Mouse (Mus musculus): ENCODE measurements around the gene Rhag. TPM values are rescaled to one million over a fixed set of nuclear protein-coding genes. Genes with fewer than 3 reads are reported as not detected.

Gene Rhag
- total RNA-seq (2023; ENCODE audit: inconsistent age) = not detected in 4 replicates

GRCm38 (mm10) chr17:40810934-40811333 lies at the start of gene Rhag:
Gene Rhag, plus strand, starts transcription at chr17:40811126.

GRCm38 (mm10) chr17:40806953-40807572 lies 3.9 kb upstream of the Rhag start, which contains the start of gene Crisp2:
Gene Crisp2, minus strand, starts transcription at chr17:40807003.

GRCm38 (mm10) chr17:40879924-40880691 lies 69.2 kb downstream of the Rhag start, which contains the start of gene 9130008F23Rik:
Gene 9130008F23Rik, minus strand, starts transcription at chr17:40880559.

Other genes starting within 250 kb of the Rhag start
- gene Esp6, start 249.6 kb upstream of the Rhag start, total RNA-seq (2023; ENCODE audit: inconsistent age) = not detected in 4 replicates
- not detected in 4 replicates for gene Esp4, start 212.5 kb upstream of the Rhag start, total RNA-seq (2023; ENCODE audit: inconsistent age)
- not detected in 4 replicates for gene Esp3, start 179.1 kb upstream of the Rhag start, total RNA-seq (2023; ENCODE audit: inconsistent age)
- gene Esp1, start 84.0 kb upstream of the Rhag start, total RNA-seq (2023; ENCODE audit: inconsistent age) = not detected in 4 replicates
- not detected in 4 replicates for gene Crisp2, start 4.1 kb upstream of the Rhag start, total RNA-seq (2023; ENCODE audit: inconsistent age)
- gene 9130008F23Rik, start 69.4 kb downstream of the Rhag start, total RNA-seq (2023; ENCODE audit: inconsistent age) = not detected in 4 replicates
- gene Glyatl3, start 103.2 kb downstream of the Rhag start, total RNA-seq (2023; ENCODE audit: inconsistent age) = not detected in 4 replicates
- 8.8 to 14.9 TPM (median 10.6 TPM) in 4 replicates for gene Mut, start 123.6 kb downstream of the Rhag start, total RNA-seq (2023; ENCODE audit: inconsistent age)
- 44.2 to 50.0 TPM (median 46.4 TPM) in 4 replicates for gene Cenpq, start 123.9 kb downstream of the Rhag start, total RNA-seq (2023; ENCODE audit: inconsistent age)